Mouse (Mus musculus) lung, embryonic 14.5 days (tissue): Measurements from ENCODE around the gene Hdac8. TPM values are rescaled to one million over a fixed set of nuclear protein-coding genes. Genes with fewer than 3 reads are reported as not detected.

Experiments
- ATAC-seq: fragments of 200-750 bp; cut with Nextera tagmentation; 2 replicates; pipeline ENCODE4 v1.8.0; 2017; ENCODE audit warnings: mild to moderate bottlenecking, moderate TSS enrichment, moderate library complexity; ENCODE audit not compliant: insufficient read depth
- DNase-seq: peaks from one replicate; pipeline ENCODE4 v3.0.0-alpha.2; 2015
- H3K27ac ChIP-seq: fragments of 300-500 bp; sonication (generic); 2 replicates; pipeline ENCODE4 v1.5.1; 2014; ENCODE audit warnings: low read depth, mild to moderate bottlenecking, moderate library complexity
- H3K27me3 ChIP-seq: fragments of 300-500 bp; sonication (generic); 2 replicates; pipeline ENCODE4 v1.6.1; 2014; ENCODE audit warnings: low read length, control low read depth; ENCODE audit not compliant: insufficient read depth
- H3K36me3 ChIP-seq: fragments of 300-500 bp; sonication (generic); 2 replicates; pipeline ENCODE4 v1.6.1; 2014; ENCODE audit warnings: control low read depth; ENCODE audit not compliant: insufficient read depth
- H3K4me1 ChIP-seq: fragments of 300-500 bp; sonication (generic); 2 replicates; pipeline ENCODE4 v1.6.1; 2014; ENCODE audit warnings: antibody characterized with exemption, control low read depth; ENCODE audit not compliant: insufficient read depth
- H3K4me2 ChIP-seq: fragments of 300-500 bp; sonication (generic); 2 replicates; pipeline ENCODE4 v1.6.1; 2014; ENCODE audit warnings: mild to moderate bottlenecking
- H3K4me3 ChIP-seq: fragments of 300-500 bp; sonication (generic); 2 replicates; pipeline ENCODE4 v1.5.1; 2014; ENCODE audit warnings: low read depth, low read length
- H3K9ac ChIP-seq: fragments of 300-500 bp; sonication (generic); 2 replicates; pipeline ENCODE4 v1.6.1; 2014
- H3K9me3 ChIP-seq: fragments of 300-500 bp; sonication (generic); 2 replicates; pipeline ENCODE4 v1.6.1; 2016; ENCODE audit warnings: low read depth, low read length, control low read depth
- CTCF ChIP-seq: IDR thresholded peaks from 2 replicates; pipeline ENCODE4 v1.5.1; 2016; ENCODE audit warnings: antibody characterized with exemption, low read depth
- WGBS: fragments of 180-500 bp; shearing (Covaris S2); extraction: QIAGEN DNeasy Blood & Tissue Kit; methylation state at CpG from one replicate; pipeline ENCODE4 v1.1.7; 2014; 5-methylcytosine and 5-hydroxymethylcytosine counted together
- polyA plus RNA-seq: library from polyadenylated mRNA; unstranded; fragments of >200 nt; fragmentation: Nextera tagmentation; extraction: Ambion mirVana; gene quantifications from 2 replicates; pipeline ENCODE4 v1.2.1, GENCODE M21; 2014

Hdac8 gene
- polyA plus RNA-seq, 1 experiment from 2014 or later = 3.1 TPM

GRCm38 (mm10) chrX:102478481-102478880 lies 26.7 kb downstream of the Hdac8 start:
- Histone ChIP-seq H3K36me3 (no peaks in the 10 kb centered on the region), H3K9ac (no peak overlapping the region), H3K4me3 (no peak overlapping the region), H3K27me3 (no peaks in the 10 kb centered on the region), H3K27ac (no peak overlapping the region), H3K4me2 (no peak overlapping the region), H3K9me3 (no peaks in the 10 kb centered on the region), H3K4me1 (no peaks in the 10 kb centered on the region)
- WGBS = 78% methylated on average over 3 of the region's 3 CpGs
- no peak for TF ChIP-seq CTCF
- DNase-seq = no peak
- ATAC-seq = no peak

- 32% methylated on average over 3 of the region's 3 CpGs for WGBS
- Histone ChIP-seq H3K36me3 (no peaks in the 10 kb centered on the region), H3K9ac (no peak overlapping the region), H3K4me2 (no peak overlapping the region), H3K9me3 (no peaks in the 10 kb centered on the region), H3K4me3 (no peak overlapping the region), H3K27ac (no peak overlapping the region), H3K4me1 (no peaks in the 10 kb centered on the region), H3K27me3 (no peaks in the 10 kb centered on the region)
- no peak for ATAC-seq
- DNase-seq = peak; percentile 82
- peak; percentile 76 for TF ChIP-seq CTCF
Measured at GRCm38 (mm10) chrX:102476784-102477183, 28.4 kb downstream of the Hdac8 start.

- 86% methylated on average over 5 of the region's 5 CpGs for WGBS
- Histone ChIP-seq H3K4me1 (no peaks in the 10 kb centered on the region), H3K4me3 (no peak overlapping the region), H3K27me3 (no peaks in the 10 kb centered on the region), H3K4me2 (no peak overlapping the region), H3K36me3 (no peaks in the 10 kb centered on the region), H3K9me3 (no peaks in the 10 kb centered on the region), H3K27ac (no peak overlapping the region), H3K9ac (no peak overlapping the region)
- no peak for DNase-seq
- no peak for ATAC-seq
- TF ChIP-seq CTCF = no peak
Measured at GRCm38 (mm10) chrX:102475555-102475954, 29.6 kb downstream of the Hdac8 start.

- H3K4me2 ChIP-seq = no peak overlapping the region
- no peak for TF ChIP-seq CTCF
- H3K4me1 ChIP-seq = no peaks in the 10 kb centered on the region
- no peaks in the 10 kb centered on the region for H3K36me3 ChIP-seq
- H3K27me3 ChIP-seq = no peaks in the 10 kb centered on the region
- DNase-seq = peak; percentile 48
- H3K27ac ChIP-seq = no peak overlapping the region
- WGBS = 62% methylated on average over 8 of the region's 8 CpGs
- no peak overlapping the region for H3K9ac ChIP-seq
- H3K4me3 ChIP-seq = no peak overlapping the region
- no peaks in the 10 kb centered on the region for H3K9me3 ChIP-seq
- ATAC-seq = no peak; the same call in 1 of the 2 replicates
Measured at GRCm38 (mm10) chrX:102418343-102419127, 86.6 kb downstream of the Hdac8 start.

GRCm38 (mm10) chrX:102416972-102417371 lies 88.2 kb downstream of the Hdac8 start:
- ATAC-seq (no peak), DNase-seq (no peak)
- H3K27me3 ChIP-seq = no peaks in the 10 kb centered on the region
- no peak overlapping the region for H3K27ac ChIP-seq
- no peaks in the 10 kb centered on the region for H3K4me1 ChIP-seq
- no peak overlapping the region for H3K9ac ChIP-seq
- H3K4me3 ChIP-seq = no peak overlapping the region
- WGBS = 73% methylated on average over 4 of the region's 4 CpGs
- no peaks in the 10 kb centered on the region for H3K9me3 ChIP-seq
- no peak for TF ChIP-seq CTCF
- no peak overlapping the region for H3K4me2 ChIP-seq
- no peaks in the 10 kb centered on the region for H3K36me3 ChIP-seq

GRCm38 (mm10) chrX:102416386-102416785 lies 88.8 kb downstream of the Hdac8 start:
- no peak overlapping the region for H3K9ac ChIP-seq
- H3K36me3 ChIP-seq = no peaks in the 10 kb centered on the region
- H3K4me3 ChIP-seq = no peak overlapping the region
- no peaks in the 10 kb centered on the region for H3K9me3 ChIP-seq
- no peaks in the 10 kb centered on the region for H3K4me1 ChIP-seq
- no peak for TF ChIP-seq CTCF
- no peak overlapping the region for H3K4me2 ChIP-seq
- DNase-seq = no peak
- no peak for ATAC-seq
- H3K27me3 ChIP-seq = no peaks in the 10 kb centered on the region
- H3K27ac ChIP-seq = no peak overlapping the region
- WGBS = 55% methylated on average over 4 of the region's 4 CpGs

- no peaks in the 10 kb centered on the region for H3K9me3 ChIP-seq
- H3K9ac ChIP-seq = no peak overlapping the region
- DNase-seq (no peak), ATAC-seq (no peak)
- H3K36me3 ChIP-seq = no peaks in the 10 kb centered on the region
- no peaks in the 10 kb centered on the region for H3K27me3 ChIP-seq
- no peak overlapping the region for H3K27ac ChIP-seq
- TF ChIP-seq CTCF = no peak
- H3K4me1 ChIP-seq = no peaks in the 10 kb centered on the region
- 70% methylated on average over 3 of the region's 3 CpGs for WGBS
- H3K4me3 ChIP-seq = no peak overlapping the region
- no peak overlapping the region for H3K4me2 ChIP-seq
Measured at GRCm38 (mm10) chrX:102384765-102385164, 120.4 kb downstream of the Hdac8 start.
